Mouse (Mus musculus): ENCODE measurements around the gene Zfp282. TPM values are rescaled to one million over a fixed set of nuclear protein-coding genes. Genes with fewer than 3 reads are reported as not detected.

Gene Zfp282
- polyA plus RNA-seq (2015; fragmentation: Nextera tagmentation; extraction: Ambion mirVana) = 17.8 and 18.7 TPM in 2 replicates

- H3K27me3 ChIP-seq (ENCODE audit: insufficient read depth, low read length) = no peaks in the 10 kb centered on the region
- ATAC-seq (ENCODE audit: low FRiP score, low TSS enrichment) = no peak
- WGBS = 7% methylated on average over 9 of the region's 9 CpGs
- H3K9me3 ChIP-seq (ENCODE audit: low read length) = no peaks in the 10 kb centered on the region
- H3K9ac ChIP-seq (replicated peaks; ENCODE audit: low read length) = peak within 1 kb of the TSS; percentile 96
- peaks cover 20% of the 10 kb centered on the region for H3K36me3 ChIP-seq (ENCODE audit: insufficient read depth, low read length)
- peak within 1 kb of the TSS; percentile 97 for H3K4me3 ChIP-seq (ENCODE audit: low read length)
- H3K27ac ChIP-seq (ENCODE audit: low read length) = peak within 1 kb of the TSS; percentile 99
- peak within 1 kb of the TSS; percentile 90 for H3K4me2 ChIP-seq (replicated peaks; ENCODE audit: low read depth, low read length)
- H3K4me1 ChIP-seq (ENCODE audit: insufficient read depth, low read length) = peaks cover 15% of the 10 kb centered on the region
These were observed at the start of gene Zfp282 for GRCm38 (mm10) chr6:47877058-47877457. Gene Zfp282, plus strand, starts transcription at chr6:47877204.

DNA sequence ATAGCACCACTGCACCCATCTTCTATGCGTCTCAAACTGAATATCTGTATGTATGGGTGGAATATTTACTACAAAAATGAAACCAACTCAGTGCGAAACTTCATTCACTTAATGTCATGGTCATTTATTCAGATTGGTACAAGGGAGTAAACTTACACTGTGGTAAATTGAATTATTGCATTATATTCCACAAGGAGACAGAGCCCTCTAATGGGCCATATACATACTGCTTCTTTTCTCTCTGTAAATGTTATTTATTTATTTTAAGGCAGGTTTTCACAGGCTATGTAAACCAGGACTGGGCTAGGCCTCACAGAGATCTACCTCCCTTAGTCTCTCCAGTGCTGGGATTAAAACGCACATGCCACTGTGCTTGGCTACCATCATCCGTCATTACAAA lies 49.5 kb upstream of the Zfp282 start:
- Histone ChIP-seq H3K27ac (ENCODE audit: low read length) (no peak overlapping the region), H3K9ac (replicated peaks; ENCODE audit: low read length) (no peak overlapping the region), H3K27me3 (ENCODE audit: insufficient read depth, low read length) (no peaks in the 10 kb centered on the region), H3K4me1 (ENCODE audit: insufficient read depth, low read length) (peaks cover 4% of the 10 kb centered on the region; the same call in 1 of the 2 replicates), H3K4me3 (ENCODE audit: low read length) (no peak overlapping the region), H3K4me2 (replicated peaks; ENCODE audit: low read depth, low read length) (no peak overlapping the region), H3K36me3 (ENCODE audit: insufficient read depth, low read length) (no peaks in the 10 kb centered on the region), H3K9me3 (ENCODE audit: low read length) (no peaks in the 10 kb centered on the region)
- no peak for ATAC-seq (ENCODE audit: low FRiP score, low TSS enrichment)
- WGBS = 97% methylated on average over 4 of the region's 4 CpGs

- H3K9me3 ChIP-seq (ENCODE audit: low read length) = no peaks in the 10 kb centered on the region
- H3K4me1 ChIP-seq (ENCODE audit: insufficient read depth, low read length) = peaks cover 4% of the 10 kb centered on the region; the same call in 1 of the 2 replicates
- no peaks in the 10 kb centered on the region for H3K27me3 ChIP-seq (ENCODE audit: insufficient read depth, low read length)
- no peak overlapping the region for H3K4me2 ChIP-seq (replicated peaks; ENCODE audit: low read depth, low read length)
- H3K36me3 ChIP-seq (ENCODE audit: insufficient read depth, low read length) = no peaks in the 10 kb centered on the region
- 14% methylated on average over 1 of the region's 1 CpGs for WGBS
- no peak overlapping the region for H3K9ac ChIP-seq (replicated peaks; ENCODE audit: low read length)
- no peak for ATAC-seq (ENCODE audit: low FRiP score, low TSS enrichment)
- no peak overlapping the region for H3K4me3 ChIP-seq (ENCODE audit: low read length)
- H3K27ac ChIP-seq (ENCODE audit: low read length) = no peak overlapping the region
These were observed 48.1 kb upstream of the Zfp282 start for GRCm38 (mm10) chr6:47828950-47829349.

- H3K36me3 ChIP-seq (ENCODE audit: insufficient read depth, low read length) = no peaks in the 10 kb centered on the region
- peak; percentile 93 for ATAC-seq (ENCODE audit: low FRiP score, low TSS enrichment)
- 1% methylated on average over 64 of the region's 64 CpGs for WGBS
These were observed 46.6 kb upstream of the Zfp282 start, which contains the start of gene Zfp786 for GRCm38 (mm10) chr6:47830104-47831078. Gene Zfp786, minus strand, starts transcription at chr6:47830867.

DNA sequence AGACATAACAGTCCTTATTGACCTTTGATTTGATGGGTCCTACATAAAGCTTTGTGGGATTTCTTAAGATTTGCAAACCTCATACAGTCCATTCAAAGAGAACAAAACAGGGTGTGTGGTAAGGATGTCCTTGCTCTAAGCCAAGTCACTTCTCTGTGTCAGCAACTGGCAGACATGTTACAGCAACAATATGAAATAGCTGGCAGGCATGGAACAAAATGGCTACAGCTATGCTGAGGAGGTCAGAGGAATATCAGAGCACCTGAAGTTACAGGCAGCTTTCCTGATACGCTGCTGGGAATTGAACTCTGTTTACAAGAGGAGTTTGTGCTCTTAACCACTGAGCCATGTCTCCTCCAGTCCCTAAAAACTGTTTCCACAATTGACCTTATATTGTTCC lies 44.8 kb upstream of the Zfp282 start:
- 73% methylated on average over 1 of the region's 1 CpGs for WGBS
- H3K4me3 ChIP-seq (ENCODE audit: low read length) = no peak overlapping the region

More at GRCm38 (mm10) chr6:47830104-47831078, 46.6 kb upstream of the Zfp282 start, which contains the start of gene Zfp786:
- peaks cover 4% of the 10 kb centered on the region; the same call in 1 of the 2 replicates for H3K4me1 ChIP-seq (ENCODE audit: insufficient read depth, low read length)
- peak within 1 kb of the TSS; percentile 87 for H3K9ac ChIP-seq (replicated peaks; ENCODE audit: low read length)
- no peaks in the 10 kb centered on the region for H3K9me3 ChIP-seq (ENCODE audit: low read length)
- no peaks in the 10 kb centered on the region for H3K27me3 ChIP-seq (ENCODE audit: insufficient read depth, low read length)
- peak within 1 kb of the TSS; percentile 81 for H3K4me3 ChIP-seq (ENCODE audit: low read length)
- peak within 1 kb of the TSS; percentile 69 for H3K27ac ChIP-seq (ENCODE audit: low read length)
- peak within 1 kb of the TSS; percentile 53 for H3K4me2 ChIP-seq (replicated peaks; ENCODE audit: low read depth, low read length)

GRCm38 (mm10) chr6:47835482-47835983 lies 41.5 kb upstream of the Zfp282 start, which contains the start of gene Zfp398:
Gene Zfp398, plus strand, starts transcription at chr6:47835661.
- Histone ChIP-seq H3K9ac (replicated peaks; ENCODE audit: low read length) (peak within 1 kb of the TSS; percentile 95), H3K27ac (ENCODE audit: low read length) (peak within 1 kb of the TSS; percentile 95), H3K4me2 (replicated peaks; ENCODE audit: low read depth, low read length) (peak within 1 kb of the TSS; percentile 66), H3K36me3 (ENCODE audit: insufficient read depth, low read length) (0 out of 2 replicates have a peak, but pooled peaks cover 2% of the 10 kb centered on the region), H3K27me3 (ENCODE audit: insufficient read depth, low read length) (no peaks in the 10 kb centered on the region), H3K4me1 (ENCODE audit: insufficient read depth, low read length) (no peaks in the 10 kb centered on the region), H3K9me3 (ENCODE audit: low read length) (no peaks in the 10 kb centered on the region), H3K4me3 (ENCODE audit: low read length) (peak within 1 kb of the TSS; percentile 94)
- WGBS = under 1% methylated on average over 47 of the region's 52 CpGs
- peak; percentile 96 for ATAC-seq (ENCODE audit: low FRiP score, low TSS enrichment)

More for the DNA sequence above, 44.8 kb upstream of the Zfp282 start:
- ATAC-seq (ENCODE audit: low FRiP score, low TSS enrichment) = no peak
- Histone ChIP-seq H3K4me1 (ENCODE audit: insufficient read depth, low read length) (peaks cover 4% of the 10 kb centered on the region; the same call in 1 of the 2 replicates), H3K27me3 (ENCODE audit: insufficient read depth, low read length) (no peaks in the 10 kb centered on the region), H3K4me2 (replicated peaks; ENCODE audit: low read depth, low read length) (no peak overlapping the region), H3K9ac (replicated peaks; ENCODE audit: low read length) (no peak overlapping the region), H3K27ac (ENCODE audit: low read length) (no peak overlapping the region), H3K36me3 (ENCODE audit: insufficient read depth, low read length) (no peaks in the 10 kb centered on the region), H3K9me3 (ENCODE audit: low read length) (no peaks in the 10 kb centered on the region)

DNA sequence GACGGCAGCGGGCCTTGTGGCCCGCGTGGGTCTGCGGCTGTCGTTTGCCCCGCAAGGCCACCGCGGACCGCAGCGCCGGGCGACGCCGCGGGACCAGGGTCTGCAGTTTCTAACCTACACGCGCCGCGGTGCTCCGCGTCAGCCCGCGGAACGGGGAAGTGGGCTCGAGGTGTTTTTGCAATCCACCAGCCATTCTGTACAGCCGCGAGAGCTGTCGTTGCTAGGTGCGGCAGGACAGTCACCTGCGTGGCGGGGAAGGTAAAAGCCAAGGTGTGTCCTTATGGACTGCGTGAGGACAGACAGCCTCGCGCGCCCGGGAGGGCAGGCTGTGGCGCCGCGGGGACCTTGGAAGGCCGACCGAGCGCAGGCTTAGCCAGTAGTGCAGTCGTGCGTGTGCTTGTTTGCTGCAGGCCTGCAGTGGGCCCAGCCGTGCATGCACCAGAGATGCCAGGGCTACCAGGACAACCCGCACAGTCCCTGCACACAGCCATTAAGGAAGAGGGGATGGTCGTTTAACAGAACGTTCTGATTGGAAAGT lies 41.0 kb upstream of the Zfp282 start:
- ATAC-seq (ENCODE audit: low FRiP score, low TSS enrichment) = peak; percentile 88
- no peaks in the 10 kb centered on the region for H3K9me3 ChIP-seq (ENCODE audit: low read length)
- H3K36me3 ChIP-seq (ENCODE audit: insufficient read depth, low read length) = 0 out of 2 replicates have a peak, but pooled peaks cover 7% of the 10 kb centered on the region
- peak overlapping the region; percentile 66 for H3K4me2 ChIP-seq (replicated peaks; ENCODE audit: low read depth, low read length)
- H3K4me1 ChIP-seq (ENCODE audit: insufficient read depth, low read length) = no peaks in the 10 kb centered on the region
- H3K27ac ChIP-seq (ENCODE audit: low read length) = peak overlapping the region; percentile 95
- WGBS = under 1% methylated on average over 49 of the region's 49 CpGs
- H3K9ac ChIP-seq (replicated peaks; ENCODE audit: low read length) = peak overlapping the region; percentile 95
- peak overlapping the region; percentile 94 for H3K4me3 ChIP-seq (ENCODE audit: low read length)
- H3K27me3 ChIP-seq (ENCODE audit: insufficient read depth, low read length) = no peaks in the 10 kb centered on the region

DNA sequence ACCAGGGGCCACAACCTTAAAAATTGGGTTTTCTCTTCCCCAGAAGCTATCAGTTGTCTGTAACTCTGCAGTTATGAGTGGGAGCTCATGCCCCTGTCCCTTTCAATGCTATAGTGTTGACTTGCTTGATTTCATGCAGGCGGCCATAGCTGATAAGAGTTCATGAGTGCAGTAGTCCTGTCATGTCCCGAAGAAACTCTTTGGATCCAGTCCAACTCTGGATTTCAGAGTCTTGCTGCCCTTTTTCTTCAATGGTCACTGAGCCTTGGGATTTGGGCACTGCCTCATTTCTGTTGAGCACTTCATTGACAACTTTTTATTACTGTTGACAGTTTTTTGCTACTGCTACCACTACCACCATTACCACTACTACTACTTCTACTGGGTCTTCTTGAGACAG lies 39.4 kb upstream of the Zfp282 start:
- 65% methylated on average over 2 of the region's 2 CpGs for WGBS
- H3K9ac ChIP-seq (replicated peaks; ENCODE audit: low read length) = no peak overlapping the region
- no peaks in the 10 kb centered on the region for H3K27me3 ChIP-seq (ENCODE audit: insufficient read depth, low read length)
- 0 out of 2 replicates have a peak, but pooled peaks cover 13% of the 10 kb centered on the region for H3K36me3 ChIP-seq (ENCODE audit: insufficient read depth, low read length)
- no peak for ATAC-seq (ENCODE audit: low FRiP score, low TSS enrichment)
- no peaks in the 10 kb centered on the region for H3K9me3 ChIP-seq (ENCODE audit: low read length)
- H3K4me2 ChIP-seq (replicated peaks; ENCODE audit: low read depth, low read length) = no peak overlapping the region
- H3K4me3 ChIP-seq (ENCODE audit: low read length) = no peak overlapping the region
- H3K27ac ChIP-seq (ENCODE audit: low read length) = no peak overlapping the region
- H3K4me1 ChIP-seq (ENCODE audit: insufficient read depth, low read length) = no peaks in the 10 kb centered on the region

- no peak overlapping the region for H3K4me3 ChIP-seq (ENCODE audit: low read length)
- 96% methylated on average over 1 of the region's 1 CpGs for WGBS
These were observed 35.9 kb upstream of the Zfp282 start for GRCm38 (mm10) chr6:47841077-47841476.

More at GRCm38 (mm10) chr6:47841077-47841476, 35.9 kb upstream of the Zfp282 start:
- H3K27me3 ChIP-seq (ENCODE audit: insufficient read depth, low read length) = no peaks in the 10 kb centered on the region
- no peak overlapping the region for H3K9ac ChIP-seq (replicated peaks; ENCODE audit: low read length)
- no peaks in the 10 kb centered on the region for H3K4me1 ChIP-seq (ENCODE audit: insufficient read depth, low read length)
- H3K27ac ChIP-seq (ENCODE audit: low read length) = no peak overlapping the region
- H3K9me3 ChIP-seq (ENCODE audit: low read length) = no peaks in the 10 kb centered on the region
- H3K36me3 ChIP-seq (ENCODE audit: insufficient read depth, low read length) = 0 out of 2 replicates have a peak, but pooled peaks cover 13% of the 10 kb centered on the region
- H3K4me2 ChIP-seq (replicated peaks; ENCODE audit: low read depth, low read length) = no peak overlapping the region
- no peak for ATAC-seq (ENCODE audit: low FRiP score, low TSS enrichment)
